Mouse (Mus musculus) intestine, embryonic 15.5 days (tissue): ENCODE measurements around the gene Gm28845. TPM values are rescaled to one million over a fixed set of nuclear protein-coding genes. Genes with fewer than 3 reads are reported as not detected.
A peak's percentile ranks its signal among the peaks of the same experiment; 100 is the strongest.

Source experiments
- ATAC-seq: fragments of 200-750 bp; cut with Nextera tagmentation; 2 replicates; pipeline ENCODE4 v1.8.0; 2017; ENCODE audit warnings: moderate TSS enrichment, moderate library complexity
- H3K27ac ChIP-seq: fragments of 300-500 bp; sonication (generic); 2 replicates; pipeline ENCODE4 v1.5.1; 2015; ENCODE audit warnings: mild to moderate bottlenecking, inconsistent platforms
- H3K27me3 ChIP-seq: fragments of 300-500 bp; sonication (generic); replicated peaks from 2 replicates; pipeline ENCODE4 v1.6.1; 2015; ENCODE audit warnings: inconsistent platforms
- H3K36me3 ChIP-seq: fragments of 300-500 bp; sonication (generic); 2 replicates; pipeline ENCODE4 v1.6.1; 2015; ENCODE audit warnings: inconsistent platforms
- H3K4me1 ChIP-seq: fragments of 300-500 bp; sonication (generic); replicated peaks from 2 replicates; pipeline ENCODE4 v1.6.1; 2015; ENCODE audit warnings: inconsistent platforms
- H3K4me2 ChIP-seq: fragments of 300-500 bp; sonication (generic); replicated peaks from 2 replicates; pipeline ENCODE4 v1.6.1; 2015; ENCODE audit warnings: mild to moderate bottlenecking, inconsistent platforms
- H3K4me3 ChIP-seq: fragments of 300-500 bp; sonication (generic); replicated peaks from 2 replicates; pipeline ENCODE4 v1.5.1; 2015; ENCODE audit warnings: inconsistent platforms
- H3K9ac ChIP-seq: fragments of 300-500 bp; sonication (generic); 2 replicates; pipeline ENCODE4 v1.6.1; 2015; ENCODE audit warnings: inconsistent platforms
- H3K9me3 ChIP-seq: fragments of 300-500 bp; sonication (generic); 2 replicates; pipeline ENCODE4 v1.6.1; 2016; ENCODE audit warnings: inconsistent platforms
- WGBS: fragments of 180-500 bp; shearing (Covaris S2); methylation state at CpG from one replicate; pipeline ENCODE4 v1.1.7; 2015; 5-methylcytosine and 5-hydroxymethylcytosine counted together
- polyA plus RNA-seq: library from polyadenylated mRNA; unstranded; fragments of >200 nt; fragmentation: Nextera tagmentation; extraction: Ambion mirVana; gene quantifications from 2 replicates; pipeline ENCODE4 v1.2.1, GENCODE M21; 2015

Gm28845 gene
- polyA plus RNA-seq = not detected in 2 replicates

DNA sequence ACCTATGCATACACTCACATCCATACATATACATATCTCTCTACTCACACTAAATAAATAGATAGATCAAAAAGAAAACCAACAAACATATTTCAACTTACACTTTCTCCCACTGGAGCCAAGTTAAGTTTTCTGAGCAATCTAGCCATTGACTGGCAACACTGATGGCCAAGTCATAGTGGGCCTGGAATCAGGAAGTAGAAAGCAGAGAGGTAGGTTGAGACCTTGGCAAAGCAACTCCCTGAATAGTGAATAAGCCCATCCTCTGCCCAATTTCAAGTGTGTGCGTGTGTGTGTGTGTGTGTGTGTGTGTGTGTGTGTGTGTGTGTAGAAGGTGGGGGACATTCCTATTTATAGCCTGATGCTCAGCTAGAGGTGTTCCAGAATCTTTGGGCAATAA, at the start of gene Gm28845:
Gene Gm28845, minus strand, starts transcription at position 121 of the 400 bp plus-strand sequence.
- WGBS = 94% methylated on average over 1 of the region's 1 CpGs
- H3K27me3 ChIP-seq = no peaks in the 10 kb centered on the region
- 0 out of 2 replicates have a peak within 1 kb of the TSS, but pooled peaks have one; percentile 24 for H3K4me2 ChIP-seq
- no peaks in the 10 kb centered on the region for H3K4me1 ChIP-seq
- H3K36me3 ChIP-seq = no peaks in the 10 kb centered on the region
- no peaks in the 10 kb centered on the region for H3K9me3 ChIP-seq
- H3K27ac ChIP-seq = peak within 1 kb of the TSS; percentile 83
- H3K4me3 ChIP-seq = no peak within 1 kb of the TSS
- ATAC-seq = no peak
- H3K9ac ChIP-seq = no peak within 1 kb of the TSS

- 86% methylated on average over 1 of the region's 1 CpGs for WGBS
- Histone ChIP-seq H3K27me3 (no peaks in the 10 kb centered on the region), H3K36me3 (peaks cover 41% of the 10 kb centered on the region), H3K9me3 (no peaks in the 10 kb centered on the region), H3K4me2 (no peak overlapping the region), H3K4me3 (no peak overlapping the region), H3K27ac (no peak overlapping the region), H3K4me1 (no peaks in the 10 kb centered on the region), H3K9ac (no peak overlapping the region)
- ATAC-seq = no peak
Measured at GRCm38 (mm10) chr1:65167496-65167895, 48.1 kb upstream of the Gm28845 start.

DNA sequence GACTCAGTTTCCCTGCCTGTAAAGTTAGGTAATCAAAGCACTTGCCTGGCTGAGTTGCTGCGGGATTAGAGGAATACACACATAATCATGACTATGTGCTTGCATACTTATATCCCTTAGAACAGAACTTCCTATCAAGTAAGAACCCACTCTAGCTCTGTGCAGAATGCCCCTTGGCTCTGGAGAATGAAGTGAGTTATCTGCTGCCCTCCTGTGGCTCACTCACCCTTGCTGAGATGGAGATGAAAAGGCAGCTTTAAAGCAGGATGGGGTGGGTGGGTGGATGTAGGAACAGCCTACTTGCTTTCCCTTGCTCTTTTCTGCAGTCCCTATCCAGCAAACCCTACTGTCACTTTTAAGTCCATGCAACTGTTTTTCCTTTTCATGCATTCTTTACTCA, 42.9 kb upstream of the Gm28845 start:
- no peak for ATAC-seq
- no peaks in the 10 kb centered on the region for H3K27me3 ChIP-seq
- H3K4me2 ChIP-seq = no peak overlapping the region
- no peak overlapping the region for H3K9ac ChIP-seq
- H3K4me3 ChIP-seq = no peak overlapping the region
- no peak overlapping the region for H3K27ac ChIP-seq
- H3K9me3 ChIP-seq = no peaks in the 10 kb centered on the region
- WGBS = 91% methylated on average over 1 of the region's 1 CpGs
- no peaks in the 10 kb centered on the region for H3K4me1 ChIP-seq
- peaks cover 38% of the 10 kb centered on the region for H3K36me3 ChIP-seq

- no peaks in the 10 kb centered on the region for H3K9me3 ChIP-seq
- H3K9ac ChIP-seq = no peak overlapping the region
- no peak overlapping the region for H3K27ac ChIP-seq
- no peak for ATAC-seq
- no peak overlapping the region for H3K4me2 ChIP-seq
- WGBS = 95% methylated on average over 5 of the region's 5 CpGs
- no peaks in the 10 kb centered on the region for H3K4me1 ChIP-seq
- no peak overlapping the region for H3K4me3 ChIP-seq
- H3K36me3 ChIP-seq = peaks cover 9% of the 10 kb centered on the region
- no peaks in the 10 kb centered on the region for H3K27me3 ChIP-seq
Measured at GRCm38 (mm10) chr1:65156111-65156510, 36.8 kb upstream of the Gm28845 start.

GRCm38 (mm10) chr1:65154814-65155213, 35.5 kb upstream of the Gm28845 start:
- Histone ChIP-seq H3K9ac (no peak overlapping the region), H3K4me1 (no peaks in the 10 kb centered on the region), H3K27ac (no peak overlapping the region), H3K9me3 (no peaks in the 10 kb centered on the region), H3K4me2 (no peak overlapping the region), H3K36me3 (peaks cover 3% of the 10 kb centered on the region; the same call in 1 of the 2 replicates), H3K27me3 (no peaks in the 10 kb centered on the region), H3K4me3 (no peak overlapping the region)
- ATAC-seq = 0 out of 2 replicates have a peak, but pooled peaks have one; percentile 17

GRCm38 (mm10) chr1:65147971-65148370, 28.6 kb upstream of the Gm28845 start:
- Histone ChIP-seq H3K9me3 (no peaks in the 10 kb centered on the region), H3K4me1 (no peaks in the 10 kb centered on the region), H3K4me2 (no peak overlapping the region), H3K4me3 (no peak overlapping the region), H3K27ac (no peak overlapping the region), H3K9ac (no peak overlapping the region), H3K36me3 (no peaks in the 10 kb centered on the region), H3K27me3 (no peaks in the 10 kb centered on the region)
- WGBS = 80% methylated on average over 3 of the region's 3 CpGs
- no peak for ATAC-seq

- H3K27me3 ChIP-seq = no peaks in the 10 kb centered on the region
- 92% methylated on average over 5 of the region's 5 CpGs for WGBS
- H3K9ac ChIP-seq = no peak overlapping the region
- H3K4me3 ChIP-seq = no peak overlapping the region
- H3K4me1 ChIP-seq = no peaks in the 10 kb centered on the region
- H3K9me3 ChIP-seq = no peaks in the 10 kb centered on the region
- no peak for ATAC-seq
- H3K27ac ChIP-seq = no peak overlapping the region
- no peaks in the 10 kb centered on the region for H3K36me3 ChIP-seq
- H3K4me2 ChIP-seq = no peak overlapping the region
Measured at GRCm38 (mm10) chr1:65147326-65147725, 28.0 kb upstream of the Gm28845 start.

GRCm38 (mm10) chr1:65146601-65147000, 27.2 kb upstream of the Gm28845 start:
- Histone ChIP-seq H3K27ac (no peak overlapping the region), H3K9me3 (no peaks in the 10 kb centered on the region), H3K9ac (no peak overlapping the region), H3K4me2 (no peak overlapping the region), H3K4me3 (no peak overlapping the region), H3K4me1 (no peaks in the 10 kb centered on the region), H3K36me3 (no peaks in the 10 kb centered on the region), H3K27me3 (no peaks in the 10 kb centered on the region)
- ATAC-seq = peak; percentile 56
- WGBS = 39% methylated on average over 2 of the region's 2 CpGs

DNA sequence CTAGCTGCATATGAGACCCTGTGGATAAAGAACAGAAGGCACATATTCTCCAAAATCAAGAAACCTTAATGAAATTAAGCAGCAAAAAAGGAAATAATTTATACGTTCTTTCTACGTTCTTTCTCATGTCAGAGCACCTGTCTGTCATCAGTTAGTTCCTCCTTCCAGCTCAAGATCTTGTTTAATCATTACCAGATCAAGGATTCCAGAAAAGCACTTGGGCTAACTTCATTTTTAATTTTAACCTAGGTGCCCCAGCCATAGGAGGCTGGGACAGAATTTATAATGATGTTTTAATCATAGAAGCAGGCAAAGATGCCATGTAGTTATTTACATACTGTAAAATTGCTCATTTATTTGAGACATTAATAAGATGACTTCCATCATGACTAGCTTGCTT, 25.4 kb upstream of the Gm28845 start:
- Histone ChIP-seq H3K36me3 (no peaks in the 10 kb centered on the region), H3K9me3 (no peaks in the 10 kb centered on the region), H3K27me3 (no peaks in the 10 kb centered on the region), H3K9ac (no peak overlapping the region), H3K4me3 (no peak overlapping the region), H3K27ac (no peak overlapping the region), H3K4me1 (no peaks in the 10 kb centered on the region), H3K4me2 (no peak overlapping the region)
- 85% methylated on average over 2 of the region's 2 CpGs for WGBS
- ATAC-seq = no peak

- Histone ChIP-seq H3K27me3 (no peaks in the 10 kb centered on the region), H3K4me1 (no peaks in the 10 kb centered on the region), H3K27ac (no peak overlapping the region), H3K4me2 (no peak overlapping the region), H3K9me3 (no peaks in the 10 kb centered on the region), H3K4me3 (no peak overlapping the region), H3K36me3 (no peaks in the 10 kb centered on the region), H3K9ac (no peak overlapping the region)
- no peak for ATAC-seq
- WGBS = 80% methylated on average over 6 of the region's 6 CpGs
Measured at GRCm38 (mm10) chr1:65137560-65137959, 18.2 kb upstream of the Gm28845 start.

GRCm38 (mm10) chr1:65132833-65133232, 13.5 kb upstream of the Gm28845 start:
- no peaks in the 10 kb centered on the region for H3K4me1 ChIP-seq
- H3K4me3 ChIP-seq = no peak overlapping the region
- H3K4me2 ChIP-seq = no peak overlapping the region
- no peak for ATAC-seq
- WGBS = 96% methylated on average over 1 of the region's 1 CpGs
- no peak overlapping the region for H3K9ac ChIP-seq
- H3K36me3 ChIP-seq = no peaks in the 10 kb centered on the region
- H3K27ac ChIP-seq = no peak overlapping the region
- H3K9me3 ChIP-seq = no peaks in the 10 kb centered on the region
- no peaks in the 10 kb centered on the region for H3K27me3 ChIP-seq

DNA sequence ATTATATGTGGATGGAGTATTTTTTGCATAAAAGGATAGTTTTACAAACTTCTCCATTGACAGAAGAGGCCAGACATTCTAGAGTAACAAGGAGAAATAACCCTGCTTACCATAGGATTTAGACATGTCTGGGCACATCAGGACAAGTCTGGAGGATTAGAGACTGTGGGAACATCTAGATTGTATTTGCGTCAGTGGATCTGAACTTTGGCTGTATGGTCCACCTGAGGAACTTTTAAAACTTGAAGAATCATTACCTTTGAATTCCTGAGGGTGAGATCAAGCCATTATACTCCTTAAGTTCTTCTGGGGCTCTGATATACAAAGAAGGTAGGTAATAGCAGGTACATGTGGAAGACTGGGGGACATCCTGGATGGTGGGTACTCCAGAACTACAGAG, 12.3 kb upstream of the Gm28845 start:
- no peak for ATAC-seq
- Histone ChIP-seq H3K36me3 (no peaks in the 10 kb centered on the region), H3K4me2 (no peak overlapping the region), H3K27me3 (no peaks in the 10 kb centered on the region), H3K9ac (no peak overlapping the region), H3K4me3 (no peak overlapping the region), H3K9me3 (no peaks in the 10 kb centered on the region), H3K4me1 (no peaks in the 10 kb centered on the region), H3K27ac (no peak overlapping the region)
- WGBS = 97% methylated on average over 1 of the region's 1 CpGs

DNA sequence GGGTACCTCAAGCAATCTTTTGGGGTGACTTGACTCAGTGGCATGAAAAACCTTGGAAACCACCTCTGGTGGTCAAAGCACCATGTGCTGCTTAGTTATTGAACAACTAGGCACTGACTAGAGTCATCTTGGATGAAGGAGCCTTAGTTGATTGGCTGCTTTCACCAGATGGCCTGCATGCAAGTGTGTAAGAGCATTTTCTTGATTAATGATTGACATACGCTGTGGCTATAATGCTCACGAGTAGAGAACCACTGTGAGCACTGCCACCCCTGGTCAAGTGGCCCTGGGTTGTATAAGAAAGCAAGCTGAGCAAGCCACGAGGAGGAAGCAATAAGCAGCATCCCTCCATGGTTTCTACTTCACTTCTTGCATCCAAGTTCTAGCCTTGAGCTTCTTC, 10.9 kb upstream of the Gm28845 start:
- no peaks in the 10 kb centered on the region for H3K27me3 ChIP-seq
- no peaks in the 10 kb centered on the region for H3K36me3 ChIP-seq
- 0 out of 2 replicates have a peak overlapping the region, but pooled peaks have one; percentile 51 for H3K27ac ChIP-seq
- peak; percentile 91 for ATAC-seq
- H3K4me3 ChIP-seq = no peak overlapping the region
- 65% methylated on average over 3 of the region's 3 CpGs for WGBS
- no peaks in the 10 kb centered on the region for H3K9me3 ChIP-seq
- no peak overlapping the region for H3K9ac ChIP-seq
- no peak overlapping the region for H3K4me2 ChIP-seq
- H3K4me1 ChIP-seq = no peaks in the 10 kb centered on the region
